Mouse (Mus musculus) myocyte (in vitro differentiated cells): ENCODE results near the gene Dscaml1.

ENCODE experiments used
- CEBPB ChIP-seq: IDR thresholded peaks from 2 replicates; pipeline ENCODE4 v1.6.1; 2011; ENCODE audit warnings: mild to moderate bottlenecking, moderate library complexity; ENCODE audit not compliant: poor library complexity, insufficient read depth, severe bottlenecking
- E2F4 ChIP-seq: IDR thresholded peaks from one replicate; pipeline ENCODE4 v1.6.1; 2011; ENCODE audit warnings: mild to moderate bottlenecking, control low read depth, moderate library complexity; ENCODE audit not compliant: insufficient read depth
- MAX ChIP-seq: IDR thresholded peaks from one replicate; pipeline ENCODE4 v1.6.1; 2011; ENCODE audit warnings: low read depth, mild to moderate bottlenecking, control low read depth
- MYOD1 ChIP-seq, 3 experiments: IDR thresholded peaks; one replicate each; pipeline ENCODE4 v1.6.1; 2011; ENCODE audit warnings: control low read depth in 2 of 3, low read depth in 2 of 3, mild to moderate bottlenecking in 2 of 3, moderate library complexity in 1 of 3; ENCODE audit not compliant: insufficient read length in 2 of 3, control insufficient read depth in 1 of 3
- MYOG ChIP-seq, 3 experiments: IDR thresholded peaks; one replicate each; pipeline ENCODE4 v1.6.1; 2011; ENCODE audit warnings: control low read depth in 2 of 3, low read depth in 2 of 3, mild to moderate bottlenecking in 2 of 3; ENCODE audit not compliant: insufficient read length in 2 of 3, control insufficient read depth in 1 of 3, insufficient read depth in 1 of 3
- POLR2A ChIP-seq: IDR thresholded peaks from one replicate; pipeline ENCODE4 v1.6.1; 2011; ENCODE audit warnings: low read depth, mild to moderate bottlenecking, control low read depth, moderate library complexity; ENCODE audit not compliant: insufficient read length
- POLR2AphosphoS2 ChIP-seq: IDR thresholded peaks from one replicate; pipeline ENCODE4 v1.6.1; 2011; ENCODE audit warnings: low read depth, control low read depth; ENCODE audit not compliant: insufficient read length
- REST ChIP-seq: IDR thresholded peaks from one replicate; pipeline ENCODE4 v1.6.1; 2011; ENCODE audit warnings: mild to moderate bottlenecking, control low read depth, moderate library complexity; ENCODE audit not compliant: insufficient read depth, insufficient read length
- TCF3 ChIP-seq: IDR thresholded peaks from one replicate; pipeline ENCODE4 v1.6.1; 2011; ENCODE audit warnings: low read depth, control low read depth; ENCODE audit not compliant: insufficient read length
- USF1 ChIP-seq: IDR thresholded peaks from one replicate; pipeline ENCODE4 v1.6.1; 2011; ENCODE audit warnings: low read depth, mild to moderate bottlenecking, control low read depth, moderate library complexity

DNA sequence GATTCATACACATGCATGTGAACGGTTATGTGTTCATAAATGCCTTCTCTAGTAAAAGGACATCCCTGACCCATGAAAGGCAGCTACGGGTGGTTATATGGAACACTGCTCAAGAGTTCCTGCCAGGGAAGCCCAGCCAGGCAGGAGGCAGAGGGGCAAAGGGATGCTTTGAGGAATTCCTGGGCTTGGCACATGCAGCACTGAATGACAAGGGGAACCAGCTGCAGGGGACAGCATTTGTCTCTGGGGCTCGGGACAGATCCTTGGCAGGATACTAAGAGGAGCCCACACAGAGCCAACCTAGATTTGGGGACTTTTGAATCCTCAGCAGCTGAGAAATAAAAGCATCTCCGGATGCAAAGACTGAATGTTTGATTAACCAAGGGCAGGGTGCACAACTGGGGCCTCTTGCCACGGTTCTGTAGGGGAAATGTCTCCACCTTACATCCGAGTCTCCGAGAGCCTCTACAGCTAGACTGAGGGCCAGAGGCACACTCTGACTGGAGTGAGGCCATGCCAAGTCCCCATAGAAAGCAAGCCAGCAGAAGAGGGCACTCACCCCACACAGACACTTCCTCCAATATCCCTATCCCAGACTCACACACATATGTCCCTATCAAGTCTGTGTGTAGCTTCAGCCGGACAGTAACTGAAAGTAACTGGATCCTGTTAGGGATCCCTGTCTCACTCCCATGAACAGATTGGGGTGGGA, 251.7 kb downstream of the Dscaml1 start:
- TF ChIP-seq POLR2A (no peak), CEBPB (no peak), USF1 (no peak), POLR2AphosphoS2 (no peak), MYOD1 (IDR thresholded peaks at IDR 0.05; ENCODE audit: control insufficient read depth in 1 of 3, insufficient read length in 2 of 3, low read depth in 2 of 3) (no peak), TCF3 (no peak), E2F4 (no peak), MAX (no peak), MYOG (IDR thresholded peaks at IDR 0.05; ENCODE audit: control insufficient read depth in 1 of 3, insufficient read depth in 1 of 3, insufficient read length in 2 of 3, low read depth in 2 of 3) (no peak), REST (no peak)
